Mouse (Mus musculus): ENCODE results near the gene Carns1.

- TF ChIP-seq CTCF (IDR thresholded peaks at IDR 0.05; ENCODE audit: extremely low read depth, insufficient read depth, low read length) (no peak), POLR2A (IDR thresholded peaks at IDR 0.05; ENCODE audit: extremely low read depth, insufficient read depth, low read length) (no peak)
Measured at GRCm38 (mm10) chr19:4193129-4193528, 17.9 kb upstream of the Carns1 start.
